Mouse (Mus musculus): ENCODE data around the gene Tmem43. TPM values are rescaled to one million over a fixed set of nuclear protein-coding genes. Genes with fewer than 3 reads are reported as not detected.

The Tmem43 gene
- total RNA-seq, 1 experiment from 2014 or later = 42.4 TPM

DNA sequence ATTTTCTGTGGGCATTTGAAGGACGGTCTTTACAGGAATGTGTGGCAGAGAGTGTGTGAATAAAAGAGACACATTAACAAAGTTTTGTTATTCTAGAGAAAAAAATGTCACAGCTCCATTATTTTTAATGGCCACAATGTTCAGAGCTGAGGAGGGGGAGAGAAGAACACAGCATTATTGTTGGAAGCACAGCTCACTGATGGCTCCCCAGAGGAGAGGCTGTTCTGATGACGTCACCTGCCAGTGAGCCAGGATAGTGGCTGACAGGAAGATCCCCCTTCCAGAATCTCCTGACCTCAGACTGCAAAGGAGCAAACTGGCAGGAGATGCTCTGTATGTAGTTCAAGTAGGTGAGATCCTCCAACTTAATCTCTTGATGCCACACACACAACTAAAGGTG, 60.3 kb downstream of the Tmem43 start:
- no peak for DNase-seq

GRCm38 (mm10) chr6:91534268-91534667, 60.8 kb downstream of the Tmem43 start:
- no peak for DNase-seq

DNA sequence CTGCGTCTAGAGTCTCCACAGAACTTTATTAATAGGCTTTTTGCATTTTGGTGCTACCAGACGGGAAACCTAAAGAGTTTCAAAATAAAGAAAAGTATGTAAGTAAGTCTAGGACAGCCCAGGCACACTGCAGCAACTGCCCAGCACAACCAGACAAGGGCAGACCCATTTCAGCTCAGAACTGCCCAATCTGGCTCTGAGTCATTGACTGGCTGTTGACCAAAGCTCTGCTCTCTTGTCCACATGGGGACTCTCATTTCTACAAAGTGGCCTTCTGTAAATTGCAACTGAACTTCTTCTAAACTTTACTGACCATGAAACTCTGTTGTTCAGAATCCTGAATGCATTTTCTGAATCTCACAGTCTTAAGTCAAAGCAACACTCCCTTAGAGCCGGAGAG, 61.7 kb downstream of the Tmem43 start:
- DNase-seq = peak; percentile 27

- no peak for DNase-seq
Measured at GRCm38 (mm10) chr6:91536047-91536765, 62.7 kb downstream of the Tmem43 start.

Other genes starting within 250 kb of the Tmem43 start
- gene Wnt7a, start 62.3 kb upstream of the Tmem43 start, total RNA-seq (2021) = not detected in 2 replicates
- gene Chchd4, start 157 bp upstream of the Tmem43 start, total RNA-seq (2021) = 16.5 TPM in 2 replicates
- 16.3 and 22.0 TPM in 2 replicates for gene Xpc, start 42.2 kb downstream of the Tmem43 start, total RNA-seq (2021)
- 39.8 and 40.8 TPM in 2 replicates for gene Lsm3, start 42.2 kb downstream of the Tmem43 start, total RNA-seq (2021)
- gene Slc6a6, start 210.3 kb downstream of the Tmem43 start, total RNA-seq (2021) = 598 and 906 TPM in 2 replicates